Mouse (Mus musculus) monocyte, adult 5-6 weeks (primary cell): ENCODE results near the gene Hunk. TPM values are rescaled to one million over a fixed set of nuclear protein-coding genes. Genes with fewer than 3 reads are reported as not detected.

Source experiments
- ATAC-seq: fragments of 153-309, 156-312 bp; replicated peaks from 2 replicates; pipeline ENCODE4 v1.8.0; 2017; ENCODE audit warnings: mild to moderate bottlenecking; ENCODE audit not compliant: low TSS enrichment, insufficient number of reproducible peaks, severe bottlenecking, poor library complexity, low FRiP score
- total RNA-seq: library from RNA; stranded (forward); fragments of 200-1000, 200-491, 200-594 nt; gene quantifications from 3 replicates; pipeline ENCODE4 v1.2.3, GENCODE M21; 2017

Gene Hunk
- total RNA-seq, 1 experiment from 2014 or later, result not detected

DNA sequence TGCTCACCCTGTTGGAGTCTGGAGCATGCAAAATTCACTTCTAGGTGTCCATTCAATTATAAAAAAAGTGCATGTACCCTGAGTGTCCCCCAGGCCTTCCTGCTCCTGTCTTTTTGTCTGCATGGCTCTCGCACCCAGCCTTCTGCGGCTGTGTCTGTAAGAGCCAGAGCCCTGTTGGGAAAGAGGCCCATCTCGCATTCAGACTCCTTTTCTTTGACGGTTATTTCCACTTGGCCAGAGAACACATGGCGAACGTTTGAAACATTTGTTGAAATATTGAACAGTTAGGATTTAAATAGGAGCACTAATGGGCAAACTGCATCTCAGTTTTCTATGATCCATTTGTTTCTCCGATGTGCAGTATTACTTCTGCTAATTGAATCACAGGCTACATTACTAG lies 99.3 kb downstream of the Hunk start:
- ATAC-seq, result no peak

GRCm38 (mm10) chr16:90485599-90485998 lies 99.8 kb downstream of the Hunk start:
- no peak for ATAC-seq

- ATAC-seq, result no peak
Measured at GRCm38 (mm10) chr16:90490066-90490465, 104.3 kb downstream of the Hunk start.

GRCm38 (mm10) chr16:90491898-90492499 lies 106.2 kb downstream of the Hunk start:
- no peak for ATAC-seq

DNA sequence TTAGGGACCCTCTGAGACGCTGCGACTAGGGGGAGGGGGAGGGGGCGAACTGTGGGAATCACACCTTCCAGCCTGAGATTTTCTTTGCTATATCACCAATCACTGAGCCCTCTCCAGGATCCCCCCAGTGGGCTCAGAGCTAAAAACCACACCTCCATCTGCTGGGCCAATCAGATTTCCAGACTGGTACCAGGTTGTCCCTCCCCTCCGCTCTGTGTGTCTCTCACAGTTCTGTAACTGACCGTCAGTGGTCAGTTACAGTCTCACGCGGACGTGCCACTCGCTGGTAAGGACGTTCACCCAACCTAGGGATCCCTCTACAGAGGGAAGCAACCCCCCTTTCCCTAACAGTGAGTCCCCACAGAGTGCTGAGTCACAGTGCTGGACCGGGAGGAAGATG lies 111.1 kb downstream of the Hunk start:
- ATAC-seq, result no peak

DNA sequence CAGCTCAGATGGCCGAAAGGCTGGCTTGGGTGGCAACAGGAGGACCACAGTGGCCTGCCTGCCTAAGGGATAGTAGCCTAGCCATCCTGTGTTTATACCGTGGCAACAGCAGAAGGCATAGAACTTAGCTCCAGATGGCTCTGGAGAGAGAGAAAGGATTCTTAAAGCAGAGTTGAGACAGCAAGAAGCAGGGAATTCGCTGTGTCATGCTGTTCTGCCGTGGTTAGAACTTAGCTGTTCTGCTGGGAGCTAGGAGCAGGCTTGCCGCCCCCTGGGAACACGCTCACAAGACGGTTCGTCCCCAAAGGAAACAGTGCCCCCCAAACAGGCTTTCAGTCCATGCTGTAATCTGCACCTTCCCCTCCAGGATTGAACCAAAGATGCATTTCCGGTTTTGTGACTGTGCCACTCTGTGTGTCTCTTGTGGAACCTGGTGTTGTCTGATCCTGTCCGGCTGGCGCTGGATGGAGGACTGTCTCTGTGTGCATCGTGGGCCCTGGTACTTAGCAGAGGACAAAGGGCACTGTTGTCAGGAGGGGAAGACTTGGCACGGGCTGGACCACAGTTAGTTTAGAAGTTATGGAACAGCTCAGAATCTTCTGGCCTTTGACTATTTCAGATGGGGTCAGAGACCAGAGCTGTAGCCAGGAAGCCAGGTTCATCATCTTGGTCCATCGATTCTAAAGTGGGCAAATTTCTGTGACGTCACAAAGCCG lies 112.1 kb downstream of the Hunk start:
- no peak for ATAC-seq

- no peak for ATAC-seq
Measured at GRCm38 (mm10) chr16:90500809-90501208, 115.0 kb downstream of the Hunk start.

GRCm38 (mm10) chr16:90505252-90505651 lies 119.4 kb downstream of the Hunk start:
- ATAC-seq, result no peak

- no peak for ATAC-seq
Measured at GRCm38 (mm10) chr16:90505680-90506079, 119.9 kb downstream of the Hunk start.

DNA sequence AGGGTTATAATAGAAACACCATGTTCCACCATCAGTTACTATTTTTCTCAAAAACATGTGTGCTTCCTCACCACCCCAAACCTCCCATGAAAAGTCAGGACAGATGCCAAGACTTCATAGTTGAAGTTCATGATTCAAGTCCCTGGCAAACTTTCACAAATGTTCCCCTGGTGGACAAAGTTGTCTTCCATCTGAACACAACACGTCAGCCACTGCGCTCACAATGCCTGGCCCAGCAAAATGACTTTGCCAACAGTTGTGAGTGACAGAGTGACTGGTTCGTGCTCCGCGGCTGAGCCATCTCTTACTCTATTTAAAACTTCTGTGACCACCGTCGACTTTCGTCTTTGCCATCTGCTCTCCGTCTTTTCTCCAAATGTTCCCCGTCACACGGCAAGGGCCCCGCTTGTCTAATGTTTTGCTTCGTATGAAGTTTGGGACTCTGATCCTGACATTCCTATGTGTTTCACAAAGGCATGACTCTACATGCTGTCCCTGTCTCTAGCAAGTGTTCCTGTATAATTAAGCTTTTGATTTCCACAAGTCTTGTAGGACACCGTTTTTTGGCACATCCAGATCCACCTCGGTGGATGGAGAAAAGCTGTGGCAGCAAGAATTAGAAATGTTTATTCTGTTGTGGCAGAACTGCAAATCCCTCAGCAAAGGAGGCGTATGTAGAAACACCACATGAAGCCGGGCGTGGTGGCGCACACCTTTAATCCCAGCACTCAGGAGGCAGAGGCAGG lies 125.9 kb downstream of the Hunk start:
- no peak for ATAC-seq

DNA sequence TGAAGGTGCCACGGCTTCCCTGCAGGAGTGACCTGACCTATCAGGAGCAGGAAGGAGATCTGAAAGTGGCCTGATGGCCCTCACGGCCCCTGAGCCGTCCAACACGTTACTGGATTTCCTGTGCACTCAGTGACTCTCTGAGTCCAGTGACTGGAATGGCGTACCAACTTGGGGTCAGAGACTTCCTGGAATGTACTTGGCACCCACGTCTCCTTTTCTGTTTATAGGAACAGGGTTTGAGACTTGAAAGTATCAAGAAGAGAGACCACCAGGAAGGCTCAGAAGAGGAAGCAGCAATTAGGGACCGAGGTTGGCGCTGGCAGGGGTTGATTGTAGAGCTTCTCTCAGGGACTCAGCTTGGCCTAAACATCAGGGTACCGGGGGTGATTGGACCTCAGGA lies 131.2 kb downstream of the Hunk start:
- ATAC-seq, result no peak

DNA sequence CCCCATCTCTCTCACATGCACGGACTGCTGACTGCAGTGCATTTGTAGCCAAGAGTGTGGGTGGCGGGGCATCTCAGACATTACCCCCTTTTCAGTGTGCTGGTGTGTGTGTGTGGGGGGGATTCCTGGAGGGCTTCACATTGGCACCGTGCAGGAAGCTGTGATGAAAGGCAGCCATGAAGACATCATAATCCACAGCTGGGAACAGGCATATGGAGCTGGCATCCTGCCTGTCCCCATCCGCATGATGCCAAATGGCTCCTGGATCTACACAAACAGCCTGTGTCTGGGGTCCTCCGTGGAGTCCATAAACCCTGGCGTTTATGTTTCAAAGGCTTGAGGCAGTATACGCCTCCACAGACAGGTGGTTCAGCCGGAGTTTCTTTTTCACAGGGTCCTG lies 132.4 kb downstream of the Hunk start:
- no peak for ATAC-seq

DNA sequence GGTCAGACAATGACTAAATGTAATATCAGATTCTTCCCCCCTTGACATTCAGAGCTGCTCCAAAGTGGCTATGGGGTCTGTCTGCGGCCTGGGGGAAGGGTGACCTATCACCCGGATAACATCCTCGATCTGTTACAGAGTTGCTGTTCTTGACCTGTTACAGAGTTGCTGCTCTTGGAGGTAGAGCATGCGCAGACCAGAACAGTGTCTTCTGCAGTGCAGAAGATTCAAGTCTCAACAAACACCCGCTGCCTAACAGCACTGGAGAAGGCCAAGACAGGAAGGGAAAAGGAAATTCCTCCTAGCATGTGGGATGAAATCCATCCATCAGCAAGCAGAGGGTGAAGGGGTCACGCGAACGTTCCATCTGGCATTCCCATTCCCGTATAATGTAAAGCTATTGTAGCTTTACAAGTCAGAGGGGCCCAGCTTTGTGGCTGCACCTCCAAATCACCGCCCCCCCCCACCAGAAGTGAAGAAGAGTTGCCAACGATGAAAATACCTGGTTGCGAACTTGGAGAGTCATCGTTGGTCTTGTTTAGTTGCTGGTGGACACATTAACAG lies 133.0 kb downstream of the Hunk start:
- ATAC-seq, result no peak

DNA sequence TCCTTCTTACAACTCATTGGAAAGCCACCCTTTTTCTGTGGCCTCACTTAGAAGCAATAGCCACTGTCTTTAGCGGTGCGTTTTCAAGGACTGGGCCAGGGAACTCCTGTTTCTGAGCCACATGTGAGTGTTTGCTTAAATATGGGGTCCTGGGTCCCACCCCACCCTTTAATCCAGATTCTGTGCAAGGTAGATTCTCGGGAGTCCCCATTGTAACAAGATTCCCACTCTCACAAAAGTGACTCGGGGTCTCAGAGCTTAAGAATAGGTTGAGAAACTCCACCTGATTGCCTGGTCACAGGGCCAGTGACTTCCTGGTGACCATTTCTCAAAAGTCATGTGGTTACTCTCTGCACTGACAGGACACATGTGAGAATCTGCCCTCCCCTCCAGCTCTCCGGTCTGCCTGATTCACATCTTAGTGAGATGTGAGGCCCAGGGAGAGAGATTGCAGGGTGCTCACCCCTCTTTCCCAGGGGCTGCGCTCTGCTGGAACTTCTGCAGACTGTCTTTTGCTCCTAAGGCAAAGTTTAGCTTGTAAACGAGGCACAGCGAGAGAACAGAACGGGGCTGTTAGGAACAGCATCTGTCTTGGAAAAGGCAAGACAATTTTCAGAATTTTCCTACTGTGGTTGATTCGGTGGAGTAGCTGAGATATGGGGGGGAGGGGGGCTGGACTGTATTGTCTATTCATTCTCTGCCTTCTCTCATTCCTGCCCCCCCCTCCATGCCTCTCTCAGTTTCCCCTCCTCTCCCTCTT lies 135.6 kb downstream of the Hunk start:
- no peak for ATAC-seq

DNA sequence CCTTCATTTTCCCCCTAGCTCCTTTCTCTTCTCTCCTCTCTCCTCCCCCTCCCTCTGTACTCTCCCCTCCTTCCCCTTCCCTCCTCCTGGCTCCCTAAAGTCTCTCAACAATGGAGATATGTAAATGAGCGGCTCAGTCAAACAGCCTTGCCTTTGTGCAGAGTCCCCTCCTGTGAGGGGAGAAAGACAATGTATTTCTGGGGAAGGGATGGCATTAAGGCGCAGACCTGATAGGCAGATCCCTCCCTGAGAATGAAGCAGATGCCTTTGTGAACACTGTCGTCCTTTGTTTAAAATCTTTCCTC lies 136.1 kb downstream of the Hunk start:
- ATAC-seq, result no peak

GRCm38 (mm10) chr16:90522575-90522974 lies 136.8 kb downstream of the Hunk start:
- no peak for ATAC-seq

DNA sequence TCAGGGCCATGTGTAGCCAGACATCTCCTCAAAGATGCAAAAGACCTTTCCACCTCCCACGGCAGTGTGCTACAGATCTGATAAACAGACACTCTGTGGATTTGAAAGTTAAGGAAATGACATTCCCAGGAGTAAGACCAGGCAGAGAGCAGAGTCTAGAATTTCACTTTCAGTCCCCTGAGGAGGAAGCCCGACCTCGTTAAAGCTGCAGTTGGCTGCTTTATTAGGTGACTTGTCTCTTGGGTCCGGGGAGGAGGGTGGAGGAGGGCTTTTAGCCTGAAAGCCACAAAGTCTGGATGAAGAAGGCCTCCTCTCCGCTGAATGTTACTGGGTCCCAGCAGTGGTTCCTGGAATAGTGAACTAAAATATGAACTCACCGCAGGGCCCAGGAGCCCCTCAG lies 137.6 kb downstream of the Hunk start:
- no peak for ATAC-seq

GRCm38 (mm10) chr16:90523894-90524293 lies 138.1 kb downstream of the Hunk start:
- ATAC-seq, result no peak

DNA sequence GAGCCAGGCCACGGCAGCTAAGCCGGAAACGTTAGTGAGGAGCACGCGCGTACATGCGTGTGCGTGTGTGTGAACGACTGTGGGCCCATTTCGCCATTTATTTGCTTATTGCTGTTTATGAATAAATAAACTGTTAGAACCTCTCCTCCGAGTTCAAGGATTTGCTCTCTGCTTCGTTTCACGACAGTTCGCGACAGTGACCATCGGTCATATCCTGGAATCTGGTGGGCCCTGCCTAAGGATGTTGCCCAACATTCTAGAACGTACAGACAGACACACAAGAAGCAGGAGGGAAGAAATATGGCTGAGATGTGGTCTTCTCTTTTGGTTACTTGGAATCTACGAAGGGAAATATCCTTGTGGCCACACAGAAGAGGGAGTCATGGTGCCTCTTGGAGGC lies 138.6 kb downstream of the Hunk start:
- no peak for ATAC-seq
